Mouse (Mus musculus): ENCODE measurements around the gene Rhcg. TPM values are rescaled to one million over a fixed set of nuclear protein-coding genes. Genes with fewer than 3 reads are reported as not detected.
A peak's percentile ranks its signal among the peaks of the same experiment; 100 is the strongest.

Rhcg gene
- polyA plus RNA-seq (2014; fragmentation: Nextera tagmentation; extraction: Ambion mirVana): 0.97 and 1.8 TPM in 2 replicates

- peak within 1 kb of the TSS; percentile 21; the same call in 1 of the 2 replicates for H3K4me3 ChIP-seq (ENCODE audit: low read depth, low read length)
- H3K4me1 ChIP-seq (ENCODE audit: control insufficient read depth, insufficient read depth, low read length): no peaks in the 10 kb centered on the region
- ATAC-seq (ENCODE audit: insufficient read depth, low FRiP score, low TSS enrichment) (no peak), DNase-seq (ENCODE audit: low spot score) (peak; percentile 25)
- peak within 1 kb of the TSS; percentile 31 for H3K4me2 ChIP-seq (ENCODE audit: low read depth)
- H3K27me3 ChIP-seq (ENCODE audit: control insufficient read depth, insufficient read depth, low read length): peaks cover 23% of the 10 kb centered on the region
- H3K36me3 ChIP-seq (ENCODE audit: control insufficient read depth, insufficient read depth, low read length): no peaks in the 10 kb centered on the region
- no peak within 1 kb of the TSS for H3K9ac ChIP-seq (ENCODE audit: low read length)
- no peak within 1 kb of the TSS for H3K27ac ChIP-seq (ENCODE audit: low read depth, low read length)
- no peaks in the 10 kb centered on the region for H3K9me3 ChIP-seq (ENCODE audit: control insufficient read depth, low read length)
- WGBS: 8% methylated on average over 33 of the region's 33 CpGs
These were observed at the start of gene Rhcg for GRCm38 (mm10) chr7:79617418-79617817. TSS of gene Rhcg (minus strand) at chr7:79617657.

GRCm38 (mm10) chr7:79666690-79667089, 49.2 kb upstream of the Rhcg start:
- Histone ChIP-seq H3K4me2 (ENCODE audit: low read depth) (no peak overlapping the region), H3K4me3 (ENCODE audit: low read depth, low read length) (no peak overlapping the region), H3K4me1 (ENCODE audit: control insufficient read depth, insufficient read depth, low read length) (no peaks in the 10 kb centered on the region; the same call in 1 of the 2 replicates), H3K36me3 (ENCODE audit: control insufficient read depth, insufficient read depth, low read length) (peaks cover 2% of the 10 kb centered on the region; the same call in 1 of the 2 replicates), H3K27me3 (ENCODE audit: control insufficient read depth, insufficient read depth, low read length) (no peaks in the 10 kb centered on the region), H3K9ac (ENCODE audit: low read length) (no peak overlapping the region), H3K27ac (ENCODE audit: low read depth, low read length) (no peak overlapping the region), H3K9me3 (ENCODE audit: control insufficient read depth, low read length) (no peaks in the 10 kb centered on the region)
- DNase-seq (ENCODE audit: low spot score): no peak
- no peak for ATAC-seq (ENCODE audit: insufficient read depth, low FRiP score, low TSS enrichment)

GRCm38 (mm10) chr7:79661253-79661890, 43.9 kb upstream of the Rhcg start:
- DNase-seq (ENCODE audit: low spot score) (peak; percentile 16), ATAC-seq (ENCODE audit: insufficient read depth, low FRiP score, low TSS enrichment) (no peak)
- H3K27ac ChIP-seq (ENCODE audit: low read depth, low read length): no peak overlapping the region
- H3K4me2 ChIP-seq (ENCODE audit: low read depth): peak overlapping the region; percentile 95
- no peaks in the 10 kb centered on the region; the same call in 1 of the 2 replicates for H3K4me1 ChIP-seq (ENCODE audit: control insufficient read depth, insufficient read depth, low read length)
- peak overlapping the region; percentile 86 for H3K4me3 ChIP-seq (ENCODE audit: low read depth, low read length)
- peak overlapping the region; percentile 86 for H3K9ac ChIP-seq (ENCODE audit: low read length)
- H3K9me3 ChIP-seq (ENCODE audit: control insufficient read depth, low read length): no peaks in the 10 kb centered on the region
- no peaks in the 10 kb centered on the region for H3K36me3 ChIP-seq (ENCODE audit: control insufficient read depth, insufficient read depth, low read length)
- WGBS: 16% methylated on average over 5 of the region's 5 CpGs
- no peaks in the 10 kb centered on the region for H3K27me3 ChIP-seq (ENCODE audit: control insufficient read depth, insufficient read depth, low read length)

GRCm38 (mm10) chr7:79660291-79661150, 43.1 kb upstream of the Rhcg start:
- WGBS: 0% methylated on average over 73 of the region's 73 CpGs
- H3K27me3 ChIP-seq (ENCODE audit: control insufficient read depth, insufficient read depth, low read length): no peaks in the 10 kb centered on the region
- ATAC-seq (ENCODE audit: insufficient read depth, low FRiP score, low TSS enrichment) (peak; percentile 22; the same call in 1 of the 2 replicates), DNase-seq (ENCODE audit: low spot score) (peak; percentile 34)
- peak overlapping the region; percentile 86 for H3K9ac ChIP-seq (ENCODE audit: low read length)
- no peak overlapping the region for H3K27ac ChIP-seq (ENCODE audit: low read depth, low read length)
- H3K36me3 ChIP-seq (ENCODE audit: control insufficient read depth, insufficient read depth, low read length): no peaks in the 10 kb centered on the region
- peak overlapping the region; percentile 95 for H3K4me2 ChIP-seq (ENCODE audit: low read depth)
- no peaks in the 10 kb centered on the region; the same call in 1 of the 2 replicates for H3K4me1 ChIP-seq (ENCODE audit: control insufficient read depth, insufficient read depth, low read length)
- no peaks in the 10 kb centered on the region for H3K9me3 ChIP-seq (ENCODE audit: control insufficient read depth, low read length)
- peak overlapping the region; percentile 86 for H3K4me3 ChIP-seq (ENCODE audit: low read depth, low read length)

GRCm38 (mm10) chr7:79659578-79660290, 42.3 kb upstream of the Rhcg start, which contains the start of gene Ticrr:
TSS of gene Ticrr (plus strand) at chr7:79660196.
- Histone ChIP-seq H3K36me3 (ENCODE audit: control insufficient read depth, insufficient read depth, low read length) (no peaks in the 10 kb centered on the region), H3K9ac (ENCODE audit: low read length) (peak within 1 kb of the TSS; percentile 86), H3K27ac (ENCODE audit: low read depth, low read length) (no peak within 1 kb of the TSS), H3K4me3 (ENCODE audit: low read depth, low read length) (peak within 1 kb of the TSS; percentile 86), H3K4me1 (ENCODE audit: control insufficient read depth, insufficient read depth, low read length) (no peaks in the 10 kb centered on the region; the same call in 1 of the 2 replicates), H3K4me2 (ENCODE audit: low read depth) (peak within 1 kb of the TSS; percentile 95), H3K27me3 (ENCODE audit: control insufficient read depth, insufficient read depth, low read length) (no peaks in the 10 kb centered on the region), H3K9me3 (ENCODE audit: control insufficient read depth, low read length) (no peaks in the 10 kb centered on the region)
- DNase-seq (ENCODE audit: low spot score) (peak; percentile 96), ATAC-seq (ENCODE audit: insufficient read depth, low FRiP score, low TSS enrichment) (peak; percentile 100)
- WGBS: under 1% methylated on average over 39 of the region's 39 CpGs

GRCm38 (mm10) chr7:79654586-79654985, 37.1 kb upstream of the Rhcg start:
- Histone ChIP-seq H3K4me2 (ENCODE audit: low read depth) (no peak overlapping the region), H3K9me3 (ENCODE audit: control insufficient read depth, low read length) (no peaks in the 10 kb centered on the region), H3K27me3 (ENCODE audit: control insufficient read depth, insufficient read depth, low read length) (no peaks in the 10 kb centered on the region), H3K9ac (ENCODE audit: low read length) (no peak overlapping the region), H3K27ac (ENCODE audit: low read depth, low read length) (no peak overlapping the region), H3K4me3 (ENCODE audit: low read depth, low read length) (no peak overlapping the region), H3K36me3 (ENCODE audit: control insufficient read depth, insufficient read depth, low read length) (no peaks in the 10 kb centered on the region), H3K4me1 (ENCODE audit: control insufficient read depth, insufficient read depth, low read length) (no peaks in the 10 kb centered on the region)
- DNase-seq (ENCODE audit: low spot score): no peak
- WGBS: 41% methylated on average over 1 of the region's 1 CpGs
- no peak for ATAC-seq (ENCODE audit: insufficient read depth, low FRiP score, low TSS enrichment)

GRCm38 (mm10) chr7:79654185-79654584, 36.7 kb upstream of the Rhcg start:
- no peak for DNase-seq (ENCODE audit: low spot score)
- no peaks in the 10 kb centered on the region for H3K4me1 ChIP-seq (ENCODE audit: control insufficient read depth, insufficient read depth, low read length)
- no peak overlapping the region for H3K4me3 ChIP-seq (ENCODE audit: low read depth, low read length)
- ATAC-seq (ENCODE audit: insufficient read depth, low FRiP score, low TSS enrichment): no peak
- no peak overlapping the region for H3K27ac ChIP-seq (ENCODE audit: low read depth, low read length)
- H3K9ac ChIP-seq (ENCODE audit: low read length): no peak overlapping the region
- WGBS: 95% methylated on average over 1 of the region's 1 CpGs
- H3K9me3 ChIP-seq (ENCODE audit: control insufficient read depth, low read length): no peaks in the 10 kb centered on the region
- H3K36me3 ChIP-seq (ENCODE audit: control insufficient read depth, insufficient read depth, low read length): no peaks in the 10 kb centered on the region
- H3K4me2 ChIP-seq (ENCODE audit: low read depth): no peak overlapping the region
- no peaks in the 10 kb centered on the region for H3K27me3 ChIP-seq (ENCODE audit: control insufficient read depth, insufficient read depth, low read length)

GRCm38 (mm10) chr7:79649005-79649404, 31.5 kb upstream of the Rhcg start:
- H3K27ac ChIP-seq (ENCODE audit: low read depth, low read length): no peak overlapping the region
- H3K4me1 ChIP-seq (ENCODE audit: control insufficient read depth, insufficient read depth, low read length): no peaks in the 10 kb centered on the region
- no peaks in the 10 kb centered on the region for H3K36me3 ChIP-seq (ENCODE audit: control insufficient read depth, insufficient read depth, low read length)
- no peak for ATAC-seq (ENCODE audit: insufficient read depth, low FRiP score, low TSS enrichment)
- no peak overlapping the region for H3K4me3 ChIP-seq (ENCODE audit: low read depth, low read length)
- H3K9me3 ChIP-seq (ENCODE audit: control insufficient read depth, low read length): no peaks in the 10 kb centered on the region
- no peaks in the 10 kb centered on the region for H3K27me3 ChIP-seq (ENCODE audit: control insufficient read depth, insufficient read depth, low read length)
- DNase-seq (ENCODE audit: low spot score): peak; percentile 68
- no peak overlapping the region for H3K4me2 ChIP-seq (ENCODE audit: low read depth)
- WGBS: 6% methylated on average over 3 of the region's 3 CpGs
- H3K9ac ChIP-seq (ENCODE audit: low read length): no peak overlapping the region
